Mouse (Mus musculus): ENCODE measurements around the gene Olfr1301. TPM values are rescaled to one million over a fixed set of nuclear protein-coding genes. Genes with fewer than 3 reads are reported as not detected.

Olfr1301 gene
- total RNA-seq (2017) = not detected in 2 replicates

DNA sequence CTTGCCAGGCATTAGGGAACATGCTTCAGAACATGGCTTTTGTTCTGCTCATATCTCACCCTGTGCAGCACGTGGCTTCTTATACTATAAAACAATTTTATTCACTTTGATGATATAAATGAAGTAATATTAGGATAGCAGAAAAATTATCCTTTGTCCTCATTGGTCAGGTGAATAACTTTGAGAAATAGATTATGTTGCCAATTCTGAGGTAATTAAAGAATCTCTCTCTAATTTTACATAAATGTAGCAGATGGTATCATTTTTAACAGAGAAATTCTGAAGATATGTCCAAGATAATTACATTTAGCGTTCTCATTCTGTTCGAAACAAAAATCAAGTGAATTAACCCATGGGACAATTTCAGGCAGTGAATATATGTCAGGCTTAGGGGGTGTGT lies at the start of gene Olfr1301:
Gene Olfr1301 (plus strand): TSS at position 301 of the 400 bp plus-strand sequence.
- no peak for ATAC-seq (replicated peaks; ENCODE audit: low read depth, poor library complexity, severe bottlenecking)

DNA sequence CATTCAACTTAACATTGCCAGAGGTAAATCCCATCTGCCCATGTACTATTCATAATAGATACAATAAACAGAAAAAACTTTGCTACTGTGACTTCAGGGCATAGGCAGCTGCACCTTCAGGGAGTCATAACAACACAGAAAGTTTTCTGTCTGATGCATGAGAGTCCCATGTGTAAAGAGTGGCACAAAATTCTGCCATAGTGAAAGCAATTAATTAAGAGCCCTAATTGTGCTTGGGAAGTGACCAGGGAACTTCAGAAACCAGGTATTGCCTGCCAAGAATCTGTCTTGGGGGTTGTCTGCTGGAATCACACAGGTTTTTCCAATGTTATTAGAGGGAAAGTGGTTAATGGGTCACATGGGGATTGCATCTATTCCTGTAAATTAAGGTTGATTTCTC lies 24.1 kb upstream of the Olfr1301 start:
- ATAC-seq (replicated peaks; ENCODE audit: low read depth, poor library complexity, severe bottlenecking) = no peak

DNA sequence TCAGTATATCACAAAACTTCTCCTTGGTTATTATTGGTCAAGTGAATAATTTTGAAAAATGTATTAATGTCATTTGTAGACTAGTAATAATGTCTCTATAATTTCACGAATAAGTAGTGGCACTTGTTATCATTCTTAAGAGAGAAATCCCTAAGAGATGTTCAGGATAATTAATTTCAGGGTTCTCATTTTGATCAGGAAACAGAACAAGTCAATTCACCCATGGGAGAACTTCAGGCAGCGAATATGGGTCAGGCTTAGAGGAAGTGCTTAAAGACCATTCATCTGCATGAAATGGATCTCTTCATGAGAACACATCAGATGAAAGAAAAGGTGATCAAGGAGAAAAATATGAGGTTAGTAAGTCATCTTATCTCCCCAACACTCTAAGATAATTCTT lies 26.3 kb downstream of the Olfr1301 start, which contains the start of gene Olfr1302:
Gene Olfr1302 (plus strand): TSS at position 301 of the 400 bp plus-strand sequence.
- no peak for ATAC-seq (replicated peaks; ENCODE audit: low read depth, poor library complexity, severe bottlenecking)

Other genes with a start within 250 kb of the Olfr1301 start
- not detected in 2 replicates for gene Olfr1293-ps, start 225.8 kb upstream of the Olfr1301 start, total RNA-seq (2017)
- gene Olfr1294, start 210.7 kb upstream of the Olfr1301 start, total RNA-seq (2017) = not detected in 2 replicates
- gene Olfr1295, start 181.3 kb upstream of the Olfr1301 start, total RNA-seq (2017) = not detected in 2 replicates
- not detected in 2 replicates for gene Olfr1297, start 124.5 kb upstream of the Olfr1301 start, total RNA-seq (2017)
- not detected in 2 replicates for gene Olfr1298, start 101.8 kb upstream of the Olfr1301 start, total RNA-seq (2017)
- gene Olfr1299, start 89.6 kb upstream of the Olfr1301 start, total RNA-seq (2017) = not detected in 2 replicates
- not detected in 2 replicates for gene Olfr1302, start 26.4 kb downstream of the Olfr1301 start, total RNA-seq (2017)
- not detected in 2 replicates for gene Olfr1303, start 69.3 kb downstream of the Olfr1301 start, total RNA-seq (2017)
- not detected in 2 replicates for gene Olfr1305, start 126.1 kb downstream of the Olfr1301 start, total RNA-seq (2017)
- not detected in 2 replicates for gene Olfr1306, start 165.3 kb downstream of the Olfr1301 start, total RNA-seq (2017)
- gene Olfr1307, start 198.4 kb downstream of the Olfr1301 start, total RNA-seq (2017) = 0.05 TPM in 1 of 2 replicates, not detected in the other
- gene Olfr1308, start 213.9 kb downstream of the Olfr1301 start, total RNA-seq (2017) = not detected in 2 replicates
- not detected in 2 replicates for gene Olfr1309, start 239.3 kb downstream of the Olfr1301 start, total RNA-seq (2017)

Measured in common myeloid progenitor, adult 5-6 weeks (primary cell).